Mouse (Mus musculus) heart, embryonic 14.5 days (tissue): ENCODE results near the gene Tmem126b. TPM values are rescaled to one million over a fixed set of nuclear protein-coding genes. Genes with fewer than 3 reads are reported as not detected.

Experiments used
- polyA plus RNA-seq: library from polyadenylated mRNA; unstranded; fragments of >200 nt; fragmentation: Nextera tagmentation; extraction: Ambion mirVana; gene quantifications from 2 replicates; pipeline ENCODE4 v1.2.1, GENCODE M21; 2014

The Tmem126b gene
- polyA plus RNA-seq, 1 experiment from 2014 or later: 34.1 TPM

Other genes starting within 250 kb of the Tmem126b start
- gene Ccdc83, start 210.2 kb downstream of the Tmem126b start, polyA plus RNA-seq: not detected in 2 replicates
- 10.0 and 11.0 TPM in 2 replicates for gene Sytl2, start 173.7 kb downstream of the Tmem126b start, polyA plus RNA-seq
- 0.70 and 1.1 TPM in 2 replicates for gene Ccdc89, start 49.4 kb downstream of the Tmem126b start, polyA plus RNA-seq
- gene Crebzf, start 33.3 kb downstream of the Tmem126b start, polyA plus RNA-seq: 28.7 and 31.2 TPM in 2 replicates
- gene Tmem126a, start 18.8 kb downstream of the Tmem126b start, polyA plus RNA-seq: 123 and 125 TPM in 2 replicates
- gene Dlg2, start 671 bp upstream of the Tmem126b start, polyA plus RNA-seq: 6.5 and 10.0 TPM in 2 replicates